Mouse (Mus musculus) neural tube, embryonic 13.5 days (tissue): ENCODE measurements around the gene Pdap1. TPM values are rescaled to one million over a fixed set of nuclear protein-coding genes. Genes with fewer than 3 reads are reported as not detected.

Experiments
- ATAC-seq: fragments of 200-750 bp; cut with Nextera tagmentation; 2 replicates; pipeline ENCODE4 v1.8.0; 2017; ENCODE audit warnings: low read depth, mild to moderate bottlenecking, moderate TSS enrichment, moderate library complexity
- H3K27ac ChIP-seq: fragments of 300-500 bp; sonication (generic); replicated peaks from 2 replicates; pipeline ENCODE4 v1.5.1; 2015; ENCODE audit warnings: moderate library complexity, mild to moderate bottlenecking, inconsistent platforms
- H3K27me3 ChIP-seq: fragments of 300-500 bp; sonication (generic); 2 replicates; pipeline ENCODE4 v1.6.1; 2015; ENCODE audit warnings: mild to moderate bottlenecking, inconsistent platforms
- H3K36me3 ChIP-seq: fragments of 300-500 bp; sonication (generic); 2 replicates; pipeline ENCODE4 v1.6.1; 2015; ENCODE audit warnings: mild to moderate bottlenecking, inconsistent platforms
- H3K4me1 ChIP-seq: fragments of 300-500 bp; sonication (generic); replicated peaks from 2 replicates; pipeline ENCODE4 v1.6.1; 2015; ENCODE audit warnings: inconsistent platforms
- H3K4me2 ChIP-seq: fragments of 300-500 bp; sonication (generic); 2 replicates; pipeline ENCODE4 v1.6.1; 2015; ENCODE audit warnings: inconsistent platforms, mild to moderate bottlenecking, moderate library complexity
- H3K4me3 ChIP-seq: fragments of 300-500 bp; sonication (generic); 2 replicates; pipeline ENCODE4 v1.5.1; 2015; ENCODE audit warnings: mild to moderate bottlenecking, inconsistent platforms
- H3K9ac ChIP-seq: fragments of 300-500 bp; sonication (generic); 2 replicates; pipeline ENCODE4 v1.6.1; 2015; ENCODE audit warnings: moderate library complexity, mild to moderate bottlenecking, inconsistent platforms
- H3K9me3 ChIP-seq: fragments of 300-500 bp; sonication (generic); 2 replicates; pipeline ENCODE4 v1.6.1; 2016; ENCODE audit warnings: inconsistent platforms
- WGBS: fragments of 180-500 bp; shearing (Covaris S2); methylation state at CpG from one replicate; pipeline ENCODE4 v1.1.7; 2015; 5-methylcytosine and 5-hydroxymethylcytosine counted together
- polyA plus RNA-seq: library from polyadenylated mRNA; unstranded; fragments of >200 nt; fragmentation: Nextera tagmentation; extraction: Ambion mirVana; gene quantifications from 2 replicates; pipeline ENCODE4 v1.2.1, GENCODE M21; 2015

The Pdap1 gene
- polyA plus RNA-seq = 108 and 123 TPM in 2 replicates

DNA sequence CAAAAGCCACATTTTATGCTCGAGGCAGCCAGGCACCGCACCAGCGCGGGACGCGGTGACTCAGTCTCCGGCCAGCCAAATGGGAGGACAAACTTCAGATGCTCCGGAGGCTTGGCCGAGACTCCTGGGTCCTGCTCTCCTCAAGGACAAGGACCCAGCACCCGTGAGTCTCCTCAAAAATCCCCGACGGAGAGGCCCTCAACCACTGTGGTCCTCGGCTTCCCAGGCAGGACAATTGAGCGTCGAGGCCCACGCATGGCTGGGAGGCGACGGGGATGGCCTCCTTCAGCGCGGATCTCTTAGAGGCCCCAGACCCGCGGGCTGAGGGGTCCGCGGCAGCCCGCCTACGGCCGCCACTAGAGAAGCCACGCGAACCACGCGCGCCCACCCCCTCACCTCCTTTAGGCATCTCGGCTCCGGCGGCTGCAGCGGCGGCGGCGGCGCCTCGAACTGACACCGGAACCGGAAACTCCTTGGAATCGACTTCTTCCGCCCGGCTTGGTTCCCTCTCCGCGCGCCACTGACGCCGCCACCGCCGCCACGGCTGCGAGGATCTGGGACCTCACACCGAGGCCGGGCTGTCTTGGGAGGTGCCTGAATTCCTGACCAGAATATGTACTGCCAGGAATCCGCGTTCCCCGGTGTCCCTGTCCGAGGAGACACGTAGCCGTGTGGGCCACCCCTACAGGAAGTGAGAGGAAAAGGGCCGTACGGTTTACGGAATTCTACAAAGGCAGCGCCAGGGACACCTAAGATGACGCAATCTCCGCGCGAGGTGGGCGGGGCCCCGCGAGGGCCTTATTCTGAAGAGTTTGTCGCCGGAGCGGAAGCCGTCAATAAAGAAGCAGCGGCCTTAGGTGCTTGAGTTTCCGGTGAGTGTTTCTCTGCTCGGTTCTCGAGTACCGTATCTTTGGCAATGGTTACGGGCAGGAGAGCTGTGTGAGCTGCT lies at the start of gene Pdap1, which contains the start of gene Bud31:
TSS of gene Pdap1 (minus strand) at position 668 of the 949 bp plus-strand sequence.
TSS of gene Bud31 (plus strand) at position 792 of the 949 bp plus-strand sequence.
- peak within 1 kb of the TSS; percentile 94 for H3K9ac ChIP-seq
- peak within 1 kb of the TSS; percentile 97 for H3K4me2 ChIP-seq
- peak within 1 kb of the TSS; percentile 98 for H3K4me3 ChIP-seq
- ATAC-seq = peak; percentile 93
- under 1% methylated on average over 83 of the region's 84 CpGs for WGBS
- peaks cover 61% of the 10 kb centered on the region for H3K36me3 ChIP-seq
- H3K9me3 ChIP-seq = no peaks in the 10 kb centered on the region
- H3K27ac ChIP-seq = peak within 1 kb of the TSS; percentile 89
- H3K4me1 ChIP-seq = peaks cover 35% of the 10 kb centered on the region
- H3K27me3 ChIP-seq = no peaks in the 10 kb centered on the region

- no peak overlapping the region for H3K9ac ChIP-seq
- no peak overlapping the region for H3K4me3 ChIP-seq
- H3K27me3 ChIP-seq = no peaks in the 10 kb centered on the region
- peaks cover 22% of the 10 kb centered on the region for H3K4me1 ChIP-seq
- WGBS = 93% methylated on average over 6 of the region's 6 CpGs
- H3K4me2 ChIP-seq = peak overlapping the region; percentile 68
- H3K9me3 ChIP-seq = no peaks in the 10 kb centered on the region
- H3K27ac ChIP-seq = no peak overlapping the region
- peaks cover 49% of the 10 kb centered on the region for H3K36me3 ChIP-seq
- ATAC-seq = no peak
Measured at GRCm38 (mm10) chr5:145189416-145189815, 49.4 kb upstream of the Pdap1 start.

GRCm38 (mm10) chr5:145185244-145185643 lies 45.2 kb upstream of the Pdap1 start:
- ATAC-seq = no peak
- H3K27me3 ChIP-seq = no peaks in the 10 kb centered on the region
- H3K9me3 ChIP-seq = no peaks in the 10 kb centered on the region
- peaks cover 10% of the 10 kb centered on the region for H3K4me1 ChIP-seq
- H3K36me3 ChIP-seq = peaks cover 80% of the 10 kb centered on the region
- H3K4me2 ChIP-seq = no peak overlapping the region
- 89% methylated on average over 2 of the region's 2 CpGs for WGBS
- no peak overlapping the region for H3K4me3 ChIP-seq
- no peak overlapping the region for H3K27ac ChIP-seq
- no peak overlapping the region for H3K9ac ChIP-seq

- Histone ChIP-seq H3K27me3 (no peaks in the 10 kb centered on the region), H3K9ac (no peak overlapping the region), H3K4me2 (no peak overlapping the region), H3K4me3 (no peak overlapping the region), H3K27ac (no peak overlapping the region), H3K36me3 (peaks cover 99% of the 10 kb centered on the region), H3K9me3 (no peaks in the 10 kb centered on the region), H3K4me1 (no peaks in the 10 kb centered on the region)
- ATAC-seq = no peak
- 89% methylated on average over 18 of the region's 18 CpGs for WGBS
Measured at GRCm38 (mm10) chr5:145178461-145178980, 38.5 kb upstream of the Pdap1 start.

- H3K4me1 ChIP-seq = peaks cover 39% of the 10 kb centered on the region
- H3K36me3 ChIP-seq = peaks cover 51% of the 10 kb centered on the region
- peak overlapping the region; percentile 96 for H3K4me2 ChIP-seq
- peak overlapping the region; percentile 83 for H3K27ac ChIP-seq
- no peaks in the 10 kb centered on the region for H3K27me3 ChIP-seq
- under 1% methylated on average over 28 of the region's 28 CpGs for WGBS
- H3K4me3 ChIP-seq = peak overlapping the region; percentile 95
- H3K9ac ChIP-seq = peak overlapping the region; percentile 92
- peak; percentile 64 for ATAC-seq
- H3K9me3 ChIP-seq = no peaks in the 10 kb centered on the region
Measured at GRCm38 (mm10) chr5:145167306-145167661, 27.2 kb upstream of the Pdap1 start.

DNA sequence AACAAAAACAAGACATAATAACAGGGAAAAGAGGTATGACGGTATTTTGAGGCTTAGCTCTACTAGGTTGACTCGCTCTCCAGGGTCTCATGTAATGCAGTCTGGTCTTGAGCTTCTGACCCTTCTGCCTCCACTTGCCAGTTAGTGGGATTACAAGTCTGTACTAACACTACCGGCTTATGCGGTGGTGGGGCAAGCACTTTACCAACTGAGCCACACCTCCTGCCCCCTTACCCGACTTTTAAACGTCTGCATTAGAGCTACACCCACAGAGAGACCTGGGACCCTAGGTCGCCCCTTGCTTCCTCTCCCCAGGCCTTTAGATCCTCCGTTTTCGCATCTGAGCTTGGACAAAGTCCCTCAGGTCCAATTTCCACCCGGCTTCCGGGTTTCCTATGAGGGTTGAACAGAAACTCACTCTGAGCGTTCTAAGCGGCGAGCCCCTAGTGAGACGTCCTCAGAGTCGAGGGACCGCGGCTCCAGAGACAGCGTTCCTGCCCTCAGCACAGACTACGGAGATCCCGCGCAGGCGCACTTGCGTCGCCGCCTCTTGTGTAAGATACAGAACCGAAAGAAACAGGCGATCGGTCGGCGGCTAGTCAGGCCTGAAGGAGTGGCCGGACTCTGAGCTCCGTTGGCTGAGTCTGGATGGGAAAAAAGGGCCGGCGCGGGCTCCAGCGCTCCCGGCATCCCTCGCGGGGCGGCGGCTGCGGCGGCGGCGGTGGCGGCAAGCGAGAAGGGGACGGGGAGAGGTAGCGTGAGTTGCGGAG lies 26.7 kb upstream of the Pdap1 start, which contains the start of the genes Ptcd1 and Cpsf4:
TSS of gene Ptcd1 (minus strand) at position 573 of the 770 bp plus-strand sequence.
TSS of gene Cpsf4 (plus strand) at position 678 of the 770 bp plus-strand sequence.
- peak; percentile 95 for ATAC-seq
- peak within 1 kb of the TSS; percentile 95 for H3K4me3 ChIP-seq
- peaks cover 39% of the 10 kb centered on the region for H3K4me1 ChIP-seq
- H3K27ac ChIP-seq = peak within 1 kb of the TSS; percentile 83
- H3K27me3 ChIP-seq = no peaks in the 10 kb centered on the region
- WGBS = under 1% methylated on average over 51 of the region's 51 CpGs
- H3K36me3 ChIP-seq = peaks cover 50% of the 10 kb centered on the region
- peak within 1 kb of the TSS; percentile 92 for H3K9ac ChIP-seq
- no peaks in the 10 kb centered on the region for H3K9me3 ChIP-seq
- H3K4me2 ChIP-seq = peak within 1 kb of the TSS; percentile 96

GRCm38 (mm10) chr5:145165184-145165583 lies 25.1 kb upstream of the Pdap1 start:
- Histone ChIP-seq H3K9me3 (no peaks in the 10 kb centered on the region), H3K27ac (no peak overlapping the region), H3K4me1 (peaks cover 39% of the 10 kb centered on the region), H3K36me3 (peaks cover 50% of the 10 kb centered on the region), H3K4me2 (no peak overlapping the region), H3K9ac (no peak overlapping the region), H3K4me3 (no peak overlapping the region), H3K27me3 (no peaks in the 10 kb centered on the region)
- WGBS = 91% methylated on average over 15 of the region's 15 CpGs
- no peak for ATAC-seq

DNA sequence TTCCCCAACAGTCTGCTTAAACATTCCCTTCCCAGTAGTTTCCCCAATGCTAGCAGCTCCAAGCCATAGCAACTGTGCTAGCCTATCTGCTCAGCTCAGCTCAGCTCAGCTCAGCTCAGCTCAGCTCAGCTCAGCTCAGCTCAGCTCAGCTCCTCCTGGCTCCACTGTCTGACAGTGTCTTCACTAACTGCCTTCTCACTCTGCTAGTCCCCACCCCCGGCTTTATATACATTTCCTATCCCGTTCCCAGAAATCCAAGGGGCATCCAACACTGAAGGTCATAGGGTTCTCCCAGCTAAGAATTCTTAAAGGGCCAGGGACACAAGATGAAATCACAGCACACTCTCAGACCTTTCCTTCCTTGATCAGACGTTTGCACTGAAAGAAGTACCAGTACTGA lies 24.7 kb upstream of the Pdap1 start:
- 73% methylated on average over 3 of the region's 3 CpGs for WGBS
- H3K27me3 ChIP-seq = no peaks in the 10 kb centered on the region
- no peak overlapping the region for H3K4me3 ChIP-seq
- H3K36me3 ChIP-seq = peaks cover 52% of the 10 kb centered on the region
- ATAC-seq = no peak
- no peak overlapping the region for H3K27ac ChIP-seq
- H3K9ac ChIP-seq = no peak overlapping the region
- peaks cover 39% of the 10 kb centered on the region for H3K4me1 ChIP-seq
- H3K4me2 ChIP-seq = no peak overlapping the region
- H3K9me3 ChIP-seq = no peaks in the 10 kb centered on the region

DNA sequence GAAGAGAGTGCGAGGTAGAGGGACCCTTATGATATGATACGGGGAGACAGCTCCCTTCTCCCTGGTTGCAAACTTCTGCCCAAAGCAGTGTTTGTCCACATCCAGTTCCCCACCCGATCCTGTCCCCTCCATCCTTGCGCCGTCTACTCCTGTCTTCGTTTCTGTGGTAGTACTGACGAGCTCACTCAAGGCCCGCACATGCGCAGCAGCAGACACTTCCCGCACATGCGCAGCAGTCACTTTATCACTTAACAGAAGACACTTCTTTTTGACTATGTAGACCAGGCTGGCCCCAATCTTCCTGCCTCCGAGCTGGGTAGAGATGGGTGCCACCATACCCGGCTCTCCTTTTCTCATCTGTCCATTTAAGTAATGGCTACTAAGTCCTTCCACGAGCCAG lies 21.3 kb upstream of the Pdap1 start:
- Histone ChIP-seq H3K4me3 (no peak overlapping the region), H3K9me3 (no peaks in the 10 kb centered on the region), H3K4me2 (no peak overlapping the region), H3K27me3 (no peaks in the 10 kb centered on the region), H3K9ac (no peak overlapping the region), H3K4me1 (peaks cover 24% of the 10 kb centered on the region), H3K36me3 (peaks cover 80% of the 10 kb centered on the region), H3K27ac (no peak overlapping the region)
- ATAC-seq = no peak
- WGBS = 96% methylated on average over 14 of the region's 14 CpGs

DNA sequence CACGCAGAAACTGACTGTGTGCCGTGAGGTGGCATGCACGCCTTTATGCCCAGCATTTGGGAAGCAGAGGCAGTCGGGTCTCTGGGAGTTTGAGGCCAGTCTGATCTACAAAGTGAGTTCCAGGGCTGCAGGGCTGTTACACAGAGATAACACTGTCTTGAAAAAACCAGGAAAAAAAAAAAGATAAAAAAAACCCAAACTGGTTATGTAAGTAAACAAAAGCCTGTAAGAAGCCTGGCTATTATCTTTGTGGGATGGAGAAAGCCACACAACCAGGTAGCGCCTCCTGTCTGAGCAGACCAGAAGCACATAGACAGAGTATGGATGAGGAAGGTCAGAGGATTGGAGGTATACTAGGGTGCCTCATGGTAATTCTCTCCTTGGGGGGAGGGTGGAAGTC lies 12.7 kb upstream of the Pdap1 start:
- Histone ChIP-seq H3K9ac (no peak overlapping the region), H3K27ac (no peak overlapping the region), H3K9me3 (no peaks in the 10 kb centered on the region), H3K4me3 (no peak overlapping the region), H3K27me3 (no peaks in the 10 kb centered on the region), H3K36me3 (peaks cover 93% of the 10 kb centered on the region), H3K4me1 (no peaks in the 10 kb centered on the region), H3K4me2 (no peak overlapping the region)
- ATAC-seq = no peak
- WGBS = 96% methylated on average over 5 of the region's 5 CpGs

GRCm38 (mm10) chr5:145149294-145149693 lies 9.3 kb upstream of the Pdap1 start:
- ATAC-seq = no peak
- no peaks in the 10 kb centered on the region for H3K4me1 ChIP-seq
- WGBS = 87% methylated on average over 6 of the region's 6 CpGs

DNA sequence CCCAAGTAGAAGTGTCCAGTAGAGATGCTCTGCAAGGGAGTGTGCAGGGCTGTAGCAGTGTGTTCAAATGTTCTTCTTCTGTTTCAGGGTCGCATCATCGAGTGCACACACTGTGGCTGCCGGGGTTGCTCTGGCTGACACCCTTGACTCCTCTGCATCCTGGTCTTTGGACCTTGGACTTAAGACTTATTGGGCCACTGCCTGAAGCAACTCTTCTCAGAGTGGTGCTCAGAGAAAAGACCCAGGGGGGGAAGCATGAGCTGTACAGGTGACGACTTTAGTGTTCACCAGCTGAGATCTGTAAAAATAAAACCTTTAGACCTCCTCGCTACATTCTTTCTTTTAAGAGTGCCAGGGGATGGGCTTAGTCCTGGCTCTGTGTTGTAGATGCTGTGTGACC lies 7.7 kb upstream of the Pdap1 start:
- peaks cover 100% of the 10 kb centered on the region for H3K36me3 ChIP-seq
- H3K9me3 ChIP-seq = no peaks in the 10 kb centered on the region
- H3K27ac ChIP-seq = no peak overlapping the region
- H3K27me3 ChIP-seq = no peaks in the 10 kb centered on the region
- no peak overlapping the region for H3K4me3 ChIP-seq
- H3K4me2 ChIP-seq = no peak overlapping the region
- H3K9ac ChIP-seq = no peak overlapping the region
- no peaks in the 10 kb centered on the region for H3K4me1 ChIP-seq
- ATAC-seq = no peak
- 92% methylated on average over 5 of the region's 5 CpGs for WGBS

More at GRCm38 (mm10) chr5:145149294-145149693, 9.3 kb upstream of the Pdap1 start:
- Histone ChIP-seq H3K4me2 (no peak overlapping the region), H3K9ac (no peak overlapping the region), H3K27ac (no peak overlapping the region), H3K9me3 (no peaks in the 10 kb centered on the region), H3K4me3 (no peak overlapping the region), H3K27me3 (no peaks in the 10 kb centered on the region), H3K36me3 (peaks cover 99% of the 10 kb centered on the region)
